18 mouse cellular contexts compared by ENCODE assay signal in genomic region chr10:97332639-97333038, GRCm38 (mm10).
"Had no signal": no experiment of that assay in that cellular context is flagged by ENCODE, and none has a peak within 500 bp of the region (broad histone marks: within the 10 kb centered on the region; RNA-seq: fewer than 3 reads in every experiment).

No protein-coding gene starts in this region.

- H3K4me3 ChIP-seq: intestine, embryonic 15.5 days; kidney, embryonic 15.5 days; liver, embryonic 12.5 days; liver, embryonic 15.5 days; lung, embryonic 15.5 days; megakaryocyte, embryonic 14.5 days; midbrain, embryonic 12.5 days; midbrain, embryonic 15.5 days; neural tube, embryonic 13.5 days had no signal

- H3K4me2 ChIP-seq: intestine, embryonic 15.5 days; kidney, embryonic 15.5 days; liver, embryonic 12.5 days; liver, embryonic 15.5 days; lung, embryonic 15.5 days; midbrain, embryonic 12.5 days; midbrain, embryonic 15.5 days; neural tube, embryonic 13.5 days had no signal

- H3K27me3 ChIP-seq: intestine, embryonic 15.5 days; kidney, embryonic 15.5 days; liver, embryonic 12.5 days; liver, embryonic 15.5 days; lung, embryonic 15.5 days; megakaryocyte, embryonic 14.5 days; midbrain, embryonic 12.5 days; midbrain, embryonic 15.5 days; neural tube, embryonic 13.5 days had no signal

- H3K27ac ChIP-seq: intestine, embryonic 15.5 days; kidney, embryonic 15.5 days; liver, embryonic 12.5 days; liver, embryonic 15.5 days; lung, embryonic 15.5 days; midbrain, embryonic 12.5 days; midbrain, embryonic 15.5 days; neural tube, embryonic 13.5 days had no signal

- H3K9ac ChIP-seq: intestine, embryonic 15.5 days; kidney, embryonic 15.5 days; liver, embryonic 12.5 days; liver, embryonic 15.5 days; lung, embryonic 15.5 days; midbrain, embryonic 12.5 days; midbrain, embryonic 15.5 days; neural tube, embryonic 13.5 days had no signal

- ATAC-seq: intestine, embryonic 15.5 days; liver, embryonic 12.5 days; midbrain, embryonic 15.5 days had no signal

- H3K4me1 ChIP-seq: intestine, embryonic 15.5 days; kidney, embryonic 15.5 days; liver, embryonic 12.5 days; liver, embryonic 15.5 days; midbrain, embryonic 12.5 days; midbrain, embryonic 15.5 days; neural tube, embryonic 13.5 days had no signal

- H3K9me3 ChIP-seq: intestine, embryonic 15.5 days; kidney, embryonic 15.5 days; liver, embryonic 12.5 days; liver, embryonic 15.5 days; lung, embryonic 15.5 days; midbrain, embryonic 12.5 days; midbrain, embryonic 15.5 days; neural tube, embryonic 13.5 days had no signal

- H3K36me3 ChIP-seq: intestine, embryonic 15.5 days; kidney, embryonic 15.5 days; liver, embryonic 12.5 days; liver, embryonic 15.5 days; lung, embryonic 15.5 days; midbrain, embryonic 12.5 days; midbrain, embryonic 15.5 days; neural tube, embryonic 13.5 days had no signal

- DNase-seq: kidney, adult 11 months; kidney, adult 8-10 months; kidney, postnatal 14 days; kidney, postnatal 4 days; liver; lung, adult 18-20 months; lung, postnatal 10 days; lung, postnatal 36 days; thymus, postnatal 4 days had no signal
